Mouse (Mus musculus): ENCODE results near the gene Nmnat3.

DNA sequence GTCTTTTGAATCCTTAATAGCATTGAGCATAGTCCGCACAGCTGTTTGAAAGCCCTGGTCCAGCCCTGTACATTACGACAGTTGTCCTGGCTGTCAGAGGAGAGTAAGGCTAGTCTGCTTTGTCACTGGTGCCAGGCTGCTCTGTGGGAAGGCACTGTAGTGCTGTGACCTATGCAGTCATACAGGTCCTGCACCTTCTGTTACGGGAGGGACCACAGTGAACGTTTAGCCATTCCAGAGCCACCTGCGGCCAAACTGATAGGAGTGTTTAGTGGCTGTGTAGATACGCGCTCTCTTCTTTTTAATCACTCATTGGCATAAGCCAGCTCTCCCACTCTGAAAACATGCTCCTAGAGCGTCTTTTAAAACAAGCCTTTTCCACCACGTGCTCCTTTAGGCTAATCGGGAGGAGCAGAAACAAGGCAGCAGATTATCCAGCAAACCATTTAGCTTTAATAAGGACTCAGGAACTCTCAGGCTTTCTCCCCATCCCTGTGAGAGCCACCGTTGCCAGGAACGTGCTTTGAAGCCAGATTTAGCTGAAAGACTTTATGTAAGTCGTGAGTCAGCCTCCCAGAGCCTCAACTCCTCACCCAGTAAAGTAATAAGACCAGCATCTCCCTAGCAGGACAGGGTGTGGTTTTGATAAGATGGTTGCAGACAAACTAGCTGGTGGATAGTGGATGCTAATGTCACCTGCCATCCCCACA is 113.1 kb downstream of the Nmnat3 start:
- TF ChIP-seq CTCF (IDR thresholded peaks at IDR 0.05; ENCODE audit: borderline replicate concordance, insufficient read depth, low read depth, low read length) = no peak
- TF ChIP-seq POLR2A (IDR thresholded peaks at IDR 0.05; ENCODE audit: borderline replicate concordance, insufficient read depth, low read length) = no peak

Data from cerebellum, adult 2 months (tissue).